Mouse (Mus musculus) ES-E14 (cell line): ENCODE data around the gene Plxnb1.

ENCODE experiments used
- HCFC1 ChIP-seq: IDR thresholded peaks from 2 replicates; pipeline ENCODE4 v1.6.1; 2012; ENCODE audit warnings: low read length, inconsistent platforms, borderline replicate concordance; ENCODE audit not compliant: insufficient read depth
- MAFK ChIP-seq: IDR thresholded peaks from 2 replicates; pipeline ENCODE4 v1.6.1; 2014; ENCODE audit warnings: mild to moderate bottlenecking, low read depth, low read length, inconsistent platforms; ENCODE audit not compliant: insufficient read depth
- ZC3H11A ChIP-seq: IDR thresholded peaks from 2 replicates; pipeline ENCODE4 v1.6.1; 2012; ENCODE audit warnings: low read depth, mild to moderate bottlenecking, inconsistent platforms, low read length, borderline replicate concordance
- ZNF384 ChIP-seq: IDR thresholded peaks from 2 replicates; pipeline ENCODE4 v1.6.1; 2012; ENCODE audit warnings: low read depth, low read length, inconsistent platforms

DNA sequence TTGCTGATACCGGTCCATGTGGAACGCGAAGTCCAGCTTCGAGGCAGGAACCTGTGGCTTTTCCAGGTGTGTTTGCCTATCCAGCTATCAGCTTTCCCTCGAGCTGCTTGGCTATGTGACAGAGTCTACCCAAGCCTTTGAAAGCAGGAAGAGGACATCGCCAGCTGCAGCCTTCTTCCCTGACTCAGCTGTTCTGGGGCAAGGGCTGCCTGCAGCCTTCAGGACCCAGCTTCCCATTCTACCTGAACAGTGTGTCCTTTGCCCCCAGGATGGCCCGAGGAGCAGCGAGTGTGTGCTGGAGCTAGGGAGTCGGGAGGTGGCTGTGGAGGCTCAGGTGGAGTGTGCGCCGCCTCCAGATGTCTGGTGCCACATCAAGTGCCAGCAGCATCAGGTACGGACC, 10.5 kb downstream of the Plxnb1 start:
- TF ChIP-seq HCFC1 (no peak), ZNF384 (no peak), MAFK (no peak), ZC3H11A (no peak)
